Mouse (Mus musculus) heart, postnatal 0 days (tissue): ENCODE measurements at regions not wholly inside any gene's neighbourhood (a gene's known extent, or its start where the extent isn't known, plus 50 kb on each side); places are given as distances from the start of the nearest gene placed in this dataset.

Source experiments
- CTCF ChIP-seq: IDR thresholded peaks from 2 replicates; pipeline ENCODE4 v1.5.1; 2016; ENCODE audit warnings: antibody characterized with exemption, control low read depth, low read depth
- EP300 ChIP-seq: IDR thresholded peaks from 2 replicates; pipeline ENCODE4 v1.6.1; 2016; ENCODE audit warnings: antibody characterized with exemption, low read depth

DNA sequence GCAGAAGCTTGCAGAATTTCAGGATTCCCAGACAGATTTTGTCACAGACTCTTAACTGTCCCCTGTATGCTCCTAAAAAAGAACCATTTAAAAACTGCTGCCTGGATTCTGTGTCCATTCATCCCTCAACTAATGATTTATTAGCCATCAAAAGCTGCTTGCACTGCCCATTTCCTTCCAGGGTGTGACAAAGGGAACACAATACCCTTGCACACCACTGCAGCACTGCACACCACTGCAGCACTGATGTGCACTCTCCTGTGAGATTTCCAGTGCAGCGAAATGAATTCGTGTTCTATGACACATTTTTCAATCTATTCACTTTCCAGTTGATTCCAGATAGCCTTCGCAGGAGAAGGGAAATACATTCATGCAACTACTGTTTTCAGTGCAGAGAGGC is 555.0 kb upstream of the Adamts5 start:
- TF ChIP-seq CTCF (no peak), EP300 (no peak)
